Mouse (Mus musculus) testis, adult 2 months (tissue): ENCODE measurements at regions not wholly inside any gene's neighbourhood (a gene's known extent, or its start where the extent isn't known, plus 50 kb on each side); places are given as distances from the start of the nearest gene placed in this dataset.

Source experiments
- CTCF ChIP-seq: fragments of 200-500 bp; IDR thresholded peaks from 2 replicates; pipeline ENCODE4 v1.5.1; 2012; ENCODE audit warnings: low read depth, mild to moderate bottlenecking, inconsistent platforms, low read length, moderate library complexity; ENCODE audit not compliant: control insufficient read depth, insufficient read depth, insufficient replicate concordance
- POLR2A ChIP-seq: fragments of 200-500 bp; IDR thresholded peaks from 2 replicates; pipeline ENCODE4 v1.6.1; 2012; ENCODE audit warnings: low read depth, mild to moderate bottlenecking, inconsistent platforms, low read length, moderate library complexity; ENCODE audit not compliant: control insufficient read depth

- no peak for TF ChIP-seq POLR2A
- no peak for TF ChIP-seq CTCF
Measured at GRCm38 (mm10) chr4:81222468-81223175, 220.0 kb downstream of the Mpdz start.
